Mouse (Mus musculus) hindbrain, embryonic 15.5 days (tissue): ENCODE results near the gene Dennd1a. TPM values are rescaled to one million over a fixed set of nuclear protein-coding genes. Genes with fewer than 3 reads are reported as not detected.

Experiments used
- ATAC-seq: fragments of 200-750 bp; cut with Nextera tagmentation; 2 replicates; pipeline ENCODE4 v1.8.0; 2017; ENCODE audit warnings: low read depth, moderate number of reproducible peaks, moderate TSS enrichment; ENCODE audit not compliant: low FRiP score
- H3K27ac ChIP-seq: fragments of 300-500 bp; sonication (generic); replicated peaks from 2 replicates; pipeline ENCODE4 v1.5.1; 2015; ENCODE audit warnings: mild to moderate bottlenecking, inconsistent platforms
- H3K27me3 ChIP-seq: fragments of 300-500 bp; sonication (generic); 2 replicates; pipeline ENCODE4 v1.6.1; 2015; ENCODE audit warnings: control low read depth, inconsistent platforms
- H3K36me3 ChIP-seq: fragments of 300-500 bp; sonication (generic); 2 replicates; pipeline ENCODE4 v1.6.1; 2015; ENCODE audit warnings: control low read depth, inconsistent platforms
- H3K4me1 ChIP-seq: fragments of 300-500 bp; sonication (generic); replicated peaks from 2 replicates; pipeline ENCODE4 v1.6.1; 2015; ENCODE audit warnings: control low read depth, inconsistent platforms
- H3K4me2 ChIP-seq: fragments of 300-500 bp; sonication (generic); 2 replicates; pipeline ENCODE4 v1.6.1; 2015; ENCODE audit warnings: moderate library complexity, mild to moderate bottlenecking, inconsistent platforms
- H3K4me3 ChIP-seq: fragments of 300-500 bp; sonication (generic); 2 replicates; pipeline ENCODE4 v1.5.1; 2015; ENCODE audit warnings: mild to moderate bottlenecking, inconsistent platforms
- H3K9ac ChIP-seq: fragments of 300-500 bp; sonication (generic); 2 replicates; pipeline ENCODE4 v1.6.1; 2015; ENCODE audit warnings: inconsistent platforms
- H3K9me3 ChIP-seq: fragments of 300-500 bp; sonication (generic); 2 replicates; pipeline ENCODE4 v1.6.1; 2016; ENCODE audit warnings: control low read depth, inconsistent platforms
- WGBS: fragments of 180-500 bp; shearing (Covaris S2); methylation state at CpG from one replicate; pipeline ENCODE4 v1.1.7; 2015; 5-methylcytosine and 5-hydroxymethylcytosine counted together
- polyA plus RNA-seq: library from polyadenylated mRNA; unstranded; fragments of >200 nt; fragmentation: Nextera tagmentation; extraction: Ambion mirVana; gene quantifications from 2 replicates; pipeline ENCODE4 v1.2.1, GENCODE M21; 2015

Dennd1a gene
- polyA plus RNA-seq, 1 experiment from 2014 or later, result 23.0 TPM

DNA sequence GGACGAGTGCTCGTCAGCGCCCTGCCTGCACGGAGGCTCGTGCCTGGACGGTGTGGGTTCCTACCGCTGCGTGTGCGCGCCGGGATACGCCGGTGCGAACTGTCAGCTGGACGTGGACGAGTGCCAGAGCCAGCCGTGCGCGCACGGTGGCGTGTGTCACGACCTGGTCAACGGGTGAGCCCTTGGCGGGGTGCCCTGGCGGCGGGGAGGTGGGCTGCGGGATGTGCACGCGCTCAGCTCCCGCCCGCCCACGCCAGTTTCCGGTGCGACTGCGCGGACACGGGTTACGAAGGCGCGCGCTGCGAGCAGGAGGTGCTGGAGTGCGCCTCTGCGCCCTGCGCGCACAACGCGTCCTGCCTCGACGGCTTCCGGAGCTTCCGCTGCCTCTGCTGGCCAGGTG lies 500.7 kb downstream of the Dennd1a start:
- Histone ChIP-seq H3K4me3 (peak overlapping the region; percentile 30), H3K4me2 (peak overlapping the region; percentile 47), H3K9ac (no peak overlapping the region), H3K36me3 (no peaks in the 10 kb centered on the region), H3K9me3 (no peaks in the 10 kb centered on the region), H3K27me3 (no peaks in the 10 kb centered on the region), H3K4me1 (peaks cover 11% of the 10 kb centered on the region), H3K27ac (no peak overlapping the region)
- no peak for ATAC-seq
- 37% methylated on average over 52 of the region's 52 CpGs for WGBS

DNA sequence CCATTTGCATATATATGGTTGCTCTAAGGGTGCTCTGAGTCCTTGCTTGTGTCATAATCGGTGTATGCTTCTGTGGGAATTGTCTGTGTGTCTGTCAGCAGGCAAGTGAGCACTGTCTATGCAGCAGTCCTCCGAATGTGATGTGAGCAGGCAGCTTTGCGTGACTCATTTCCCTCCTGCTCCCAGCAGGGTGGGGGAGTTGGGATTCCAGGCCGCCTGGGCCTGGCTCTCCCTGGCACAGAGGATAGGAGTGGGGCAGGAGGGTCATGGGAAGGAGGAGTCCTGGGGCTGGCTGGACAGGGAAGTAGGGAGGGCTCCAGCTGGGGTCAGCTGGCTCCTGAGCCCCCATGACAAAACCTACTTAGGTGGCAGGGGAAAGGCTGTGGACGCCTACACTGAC lies 502.7 kb downstream of the Dennd1a start:
- no peak for ATAC-seq
- Histone ChIP-seq H3K36me3 (no peaks in the 10 kb centered on the region), H3K4me3 (no peak overlapping the region), H3K27ac (no peak overlapping the region), H3K27me3 (no peaks in the 10 kb centered on the region), H3K4me2 (no peak overlapping the region), H3K9ac (no peak overlapping the region), H3K4me1 (peaks cover 30% of the 10 kb centered on the region), H3K9me3 (no peaks in the 10 kb centered on the region)
- 72% methylated on average over 5 of the region's 5 CpGs for WGBS

DNA sequence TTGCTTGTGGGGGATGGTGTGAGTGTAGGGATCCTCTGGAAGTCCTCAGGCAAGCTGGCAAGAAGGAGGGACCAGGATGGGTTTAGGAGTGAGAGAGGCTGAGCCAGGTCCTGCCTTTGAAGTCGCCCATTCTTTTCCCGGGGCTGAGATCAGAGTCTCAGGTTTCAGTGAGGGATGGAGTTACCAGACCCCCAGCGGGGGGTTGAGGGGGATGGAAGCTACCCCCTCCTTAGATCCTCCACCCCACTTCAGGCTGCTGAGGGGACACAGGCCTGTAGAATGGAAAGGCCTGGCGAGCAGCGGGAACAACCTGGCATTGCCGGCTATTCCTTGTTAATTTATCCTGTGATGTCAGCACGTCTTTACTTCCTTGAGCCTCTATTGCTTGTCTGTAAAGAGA lies 505.2 kb downstream of the Dennd1a start:
- H3K27me3 ChIP-seq, result peaks cover 5% of the 10 kb centered on the region; the same call in 1 of the 2 replicates
- H3K4me1 ChIP-seq, result peaks cover 40% of the 10 kb centered on the region
- no peak overlapping the region for H3K9ac ChIP-seq
- no peak overlapping the region for H3K4me2 ChIP-seq
- no peaks in the 10 kb centered on the region for H3K36me3 ChIP-seq
- H3K9me3 ChIP-seq, result no peaks in the 10 kb centered on the region
- no peak for ATAC-seq
- 29% methylated on average over 7 of the region's 7 CpGs for WGBS
- H3K4me3 ChIP-seq, result no peak overlapping the region
- no peak overlapping the region for H3K27ac ChIP-seq

DNA sequence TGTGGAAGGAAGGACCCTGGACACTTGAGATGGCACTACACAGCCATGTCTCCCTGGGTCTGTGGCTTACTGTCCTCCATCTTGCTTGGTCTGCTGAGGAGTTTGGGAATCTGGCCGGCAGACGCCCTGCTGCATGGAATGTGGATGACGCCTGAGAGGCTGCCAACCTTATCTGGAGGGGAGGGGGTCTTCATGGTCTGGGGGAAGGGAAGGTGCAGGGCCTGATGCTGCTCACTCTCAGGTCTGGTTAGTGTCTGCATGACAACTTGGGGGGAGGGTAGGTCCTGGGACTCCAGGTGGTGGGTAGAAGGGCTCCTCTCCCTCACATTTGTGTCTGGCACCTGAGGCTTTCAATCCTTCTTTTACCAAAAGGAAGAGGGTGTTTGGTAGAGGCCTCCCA lies 505.8 kb downstream of the Dennd1a start:
- Histone ChIP-seq H3K9me3 (no peaks in the 10 kb centered on the region), H3K36me3 (no peaks in the 10 kb centered on the region), H3K4me2 (no peak overlapping the region), H3K4me3 (no peak overlapping the region), H3K4me1 (peaks cover 43% of the 10 kb centered on the region), H3K27me3 (peaks cover 5% of the 10 kb centered on the region; the same call in 1 of the 2 replicates), H3K9ac (no peak overlapping the region), H3K27ac (no peak overlapping the region)
- no peak for ATAC-seq
- WGBS, result 41% methylated on average over 3 of the region's 3 CpGs

DNA sequence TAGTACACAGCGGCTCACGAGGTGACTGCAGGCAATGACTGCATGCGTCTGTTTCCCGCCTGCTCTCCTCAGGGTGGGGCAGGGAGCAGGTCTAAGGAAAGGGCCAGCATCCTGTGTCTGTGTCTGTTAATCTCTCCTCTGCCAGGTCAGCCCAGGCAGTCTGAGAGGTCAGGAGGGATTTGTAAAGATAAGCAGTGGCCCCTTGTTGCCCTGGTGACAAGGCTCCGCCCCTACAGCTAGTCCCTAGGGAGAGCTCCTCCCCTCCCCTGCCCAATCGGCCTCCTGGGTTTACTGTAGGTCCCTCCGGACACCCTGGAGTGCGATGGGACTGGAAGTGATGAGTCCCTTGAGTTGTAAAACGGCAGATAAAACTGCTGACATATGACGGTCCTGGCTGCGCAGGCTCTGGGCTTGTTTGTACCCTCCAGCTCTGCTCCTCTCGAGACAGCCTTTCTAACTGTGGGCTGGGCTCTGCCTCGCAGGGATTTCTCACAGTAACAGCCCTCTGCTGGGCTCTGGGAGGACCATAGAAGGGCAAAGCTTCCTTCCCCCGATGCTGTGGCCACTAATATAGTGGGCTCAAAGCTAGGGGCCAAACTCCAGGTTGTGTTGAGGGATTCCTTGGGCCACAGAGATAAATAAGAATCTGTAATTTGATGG lies 506.8 kb downstream of the Dennd1a start:
- Histone ChIP-seq H3K4me2 (peak overlapping the region; percentile 37), H3K36me3 (no peaks in the 10 kb centered on the region), H3K4me1 (peaks cover 49% of the 10 kb centered on the region), H3K9ac (no peak overlapping the region), H3K4me3 (no peak overlapping the region), H3K27me3 (peaks cover 5% of the 10 kb centered on the region; the same call in 1 of the 2 replicates), H3K27ac (peak overlapping the region; percentile 21; the same call in 1 of the 2 replicates), H3K9me3 (no peaks in the 10 kb centered on the region)
- 2% methylated on average over 14 of the region's 14 CpGs for WGBS
- ATAC-seq, result 0 out of 2 replicates have a peak, but pooled peaks have one; percentile 15

DNA sequence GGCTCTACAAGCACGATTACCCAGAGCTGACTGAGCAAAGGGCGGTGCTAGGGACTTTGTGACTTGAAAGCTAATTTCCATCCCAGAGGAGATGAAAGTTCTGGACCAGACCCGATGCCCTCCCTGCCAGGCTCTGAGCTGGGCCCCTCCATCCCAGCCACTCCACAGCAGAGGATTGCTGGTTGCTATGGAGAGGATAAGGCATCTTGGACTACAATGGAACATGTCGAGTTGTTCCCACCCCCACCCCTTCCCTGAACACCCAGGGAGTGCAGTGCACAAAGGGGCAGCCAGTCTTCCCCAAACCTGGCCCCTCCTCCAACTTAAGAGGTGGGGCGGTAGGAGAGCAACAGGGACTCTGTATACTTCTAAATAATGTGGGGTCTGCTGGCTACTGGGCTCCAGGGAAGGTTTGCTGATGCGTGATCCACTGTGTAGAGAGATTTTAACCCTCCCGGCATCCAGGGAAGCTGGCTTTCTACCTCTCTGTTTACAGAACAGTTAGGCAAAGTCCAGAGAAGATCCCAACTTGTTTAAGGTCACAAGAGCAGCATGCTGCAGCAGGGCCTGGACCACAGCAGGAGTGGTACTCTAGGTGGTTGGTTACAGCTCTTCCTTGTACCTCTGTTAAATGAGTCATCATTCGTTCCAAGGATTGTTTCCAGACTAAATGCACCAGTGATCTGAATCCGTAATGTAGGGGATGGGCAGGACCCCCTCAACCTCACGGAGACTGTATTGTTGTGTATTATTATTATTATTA lies 509.1 kb downstream of the Dennd1a start:
- Histone ChIP-seq H3K27me3 (peaks cover 8% of the 10 kb centered on the region; the same call in 1 of the 2 replicates), H3K4me3 (no peak overlapping the region), H3K27ac (peak overlapping the region; percentile 67), H3K4me1 (peaks cover 49% of the 10 kb centered on the region), H3K9me3 (no peaks in the 10 kb centered on the region), H3K36me3 (no peaks in the 10 kb centered on the region), H3K9ac (no peak overlapping the region), H3K4me2 (peak overlapping the region; percentile 48)
- ATAC-seq, result peak; percentile 76
- WGBS, result 14% methylated on average over 10 of the region's 10 CpGs

DNA sequence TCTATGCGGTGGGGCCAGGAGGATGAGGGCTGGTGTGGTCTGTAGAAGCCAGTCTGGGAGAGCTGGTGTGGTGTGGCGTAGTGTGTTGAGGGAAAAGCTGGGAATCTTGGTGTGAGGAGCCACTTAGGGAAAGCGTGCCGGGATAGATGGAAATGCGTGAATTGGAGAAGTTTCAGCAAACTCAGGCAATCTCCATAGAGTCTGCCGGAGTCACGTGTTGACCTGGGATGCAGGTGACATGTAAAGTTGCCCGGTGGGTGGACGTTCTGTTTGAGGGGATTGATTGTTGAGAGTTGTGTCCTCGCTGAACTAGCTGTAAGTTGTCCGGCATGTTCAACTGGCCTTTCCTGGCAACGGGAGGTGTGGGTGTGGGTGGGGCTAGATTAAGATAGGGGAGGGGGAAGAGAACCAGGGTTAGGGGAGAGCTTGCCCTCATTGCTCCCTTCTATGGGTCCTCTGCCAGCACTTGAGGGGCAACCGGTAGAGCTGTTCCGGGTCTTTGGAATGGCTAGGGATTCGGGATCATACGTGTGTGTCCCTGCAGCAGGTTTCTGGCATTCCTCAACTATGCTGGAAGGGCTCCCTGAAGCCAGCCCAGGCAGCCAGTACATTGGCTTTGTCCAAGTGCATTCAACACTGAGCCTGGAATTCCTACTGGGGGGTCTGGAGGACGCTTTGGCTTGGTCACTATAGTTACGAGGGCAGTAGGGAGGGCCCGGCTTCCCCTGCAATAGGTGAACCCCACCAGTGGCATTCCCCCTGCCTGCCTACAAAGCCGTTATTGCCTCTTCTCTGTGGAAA lies 510.4 kb downstream of the Dennd1a start:
- Histone ChIP-seq H3K36me3 (no peaks in the 10 kb centered on the region), H3K4me1 (peaks cover 48% of the 10 kb centered on the region)
- ATAC-seq, result no peak

DNA sequence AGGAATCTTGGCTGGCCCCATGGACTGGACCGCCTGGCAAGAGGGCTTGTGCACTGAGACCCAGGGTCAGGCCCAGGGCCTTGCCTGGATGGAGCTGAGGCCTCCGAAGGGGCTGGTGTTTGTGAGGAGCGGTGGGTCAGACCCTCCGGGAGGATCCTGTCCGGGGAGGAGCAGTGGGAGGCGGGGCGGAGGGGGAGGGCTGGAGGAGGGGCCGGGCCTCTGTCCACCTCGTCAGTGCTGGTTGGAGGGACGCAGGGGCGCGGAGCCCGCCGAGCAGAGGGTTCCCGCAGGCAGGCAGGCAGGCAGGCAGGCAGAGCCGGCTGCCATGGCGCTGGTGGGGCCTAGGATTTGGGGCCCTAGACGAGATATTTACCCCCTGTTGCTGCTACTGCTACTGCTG lies 511.2 kb downstream of the Dennd1a start, which contains the start of gene Crb2:
TSS of gene Crb2 (plus strand) at position 234 of the 400 bp plus-strand sequence.
- no peaks in the 10 kb centered on the region for H3K36me3 ChIP-seq
- peak within 1 kb of the TSS; percentile 48 for H3K4me2 ChIP-seq
- WGBS, result 10% methylated on average over 8 of the region's 18 CpGs
- no peak for ATAC-seq
- H3K27me3 ChIP-seq, result peaks cover 8% of the 10 kb centered on the region; the same call in 1 of the 2 replicates
- no peaks in the 10 kb centered on the region for H3K9me3 ChIP-seq
- H3K9ac ChIP-seq, result peak within 1 kb of the TSS; percentile 23; the same call in 1 of the 2 replicates
- H3K4me3 ChIP-seq, result peak within 1 kb of the TSS; percentile 28
- peak within 1 kb of the TSS; percentile 55 for H3K27ac ChIP-seq
- peaks cover 50% of the 10 kb centered on the region for H3K4me1 ChIP-seq

More for the DNA sequence above, 510.4 kb downstream of the Dennd1a start:
- Histone ChIP-seq H3K27ac (peak overlapping the region; percentile 55), H3K4me2 (peak overlapping the region; percentile 48), H3K9me3 (no peaks in the 10 kb centered on the region), H3K4me3 (peak overlapping the region; percentile 28), H3K9ac (peak overlapping the region; percentile 23; the same call in 1 of the 2 replicates), H3K27me3 (peaks cover 8% of the 10 kb centered on the region; the same call in 1 of the 2 replicates)
- WGBS, result 9% methylated on average over 20 of the region's 20 CpGs

DNA sequence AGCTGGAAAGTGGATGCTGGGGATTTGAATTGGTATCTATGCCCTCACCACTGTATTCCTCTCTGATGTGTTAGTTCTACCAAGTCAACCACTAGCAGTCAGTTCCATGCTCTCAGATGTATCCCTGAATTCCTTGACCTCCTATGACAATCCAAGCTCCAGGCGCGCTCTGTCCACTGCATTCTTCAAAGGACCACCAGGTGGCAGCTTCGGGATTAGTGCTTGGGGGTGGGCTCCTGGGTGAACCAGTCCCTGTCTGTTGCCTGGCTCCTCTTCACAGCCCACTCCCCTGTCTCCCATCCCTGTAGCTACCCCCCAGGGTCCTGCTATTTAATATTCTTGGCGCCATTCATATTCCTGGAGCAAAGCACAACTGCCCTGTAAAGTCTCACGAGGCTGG lies 512.6 kb downstream of the Dennd1a start:
- Histone ChIP-seq H3K36me3 (no peaks in the 10 kb centered on the region), H3K4me3 (no peak overlapping the region), H3K27ac (no peak overlapping the region), H3K4me2 (no peak overlapping the region), H3K9ac (no peak overlapping the region), H3K9me3 (no peaks in the 10 kb centered on the region), H3K27me3 (peaks cover 8% of the 10 kb centered on the region; the same call in 1 of the 2 replicates), H3K4me1 (peaks cover 38% of the 10 kb centered on the region)
- 4% methylated on average over 5 of the region's 5 CpGs for WGBS
- no peak for ATAC-seq

DNA sequence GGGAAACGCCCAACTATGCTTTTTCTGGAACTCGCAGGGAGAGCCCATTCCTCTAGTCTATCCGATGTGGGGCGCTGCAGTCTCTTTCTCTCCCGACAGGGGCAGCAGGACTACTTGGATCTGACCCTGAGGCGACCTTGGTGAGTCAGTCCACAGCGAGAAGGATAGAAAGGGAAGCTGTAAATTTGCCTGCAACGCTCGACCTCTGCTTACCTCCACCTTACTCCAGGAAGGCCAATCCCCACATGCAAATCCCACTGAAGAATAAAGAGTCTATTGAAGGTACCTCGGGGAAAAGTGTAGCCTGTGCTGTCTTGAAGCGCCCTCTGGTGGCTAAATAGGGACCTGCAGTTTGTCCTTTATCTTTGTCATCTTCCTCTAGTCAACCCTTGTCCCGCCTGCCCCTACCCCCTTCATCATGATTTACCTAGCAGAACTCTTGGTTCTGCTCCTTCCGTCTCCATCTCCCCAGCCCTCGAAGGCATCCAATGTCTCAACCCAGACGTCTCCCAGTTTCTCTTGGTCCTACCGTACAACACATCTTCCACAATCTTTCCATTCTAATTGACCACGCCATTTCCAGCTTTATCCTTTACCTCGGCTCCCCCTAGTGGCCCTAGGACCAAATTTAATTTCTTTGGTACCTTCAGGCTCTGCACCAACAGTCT lies 515.4 kb downstream of the Dennd1a start:
- Histone ChIP-seq H3K9ac (peak overlapping the region; percentile 40; the same call in 1 of the 2 replicates), H3K27me3 (0 out of 2 replicates have a peak, but pooled peaks cover 3% of the 10 kb centered on the region), H3K9me3 (no peaks in the 10 kb centered on the region), H3K36me3 (no peaks in the 10 kb centered on the region), H3K4me2 (peak overlapping the region; percentile 63), H3K4me3 (peak overlapping the region; percentile 35), H3K27ac (peak overlapping the region; percentile 60; the same call in 1 of the 2 replicates), H3K4me1 (peaks cover 38% of the 10 kb centered on the region)
- ATAC-seq, result peak; percentile 59
- WGBS, result under 1% methylated on average over 18 of the region's 18 CpGs

DNA sequence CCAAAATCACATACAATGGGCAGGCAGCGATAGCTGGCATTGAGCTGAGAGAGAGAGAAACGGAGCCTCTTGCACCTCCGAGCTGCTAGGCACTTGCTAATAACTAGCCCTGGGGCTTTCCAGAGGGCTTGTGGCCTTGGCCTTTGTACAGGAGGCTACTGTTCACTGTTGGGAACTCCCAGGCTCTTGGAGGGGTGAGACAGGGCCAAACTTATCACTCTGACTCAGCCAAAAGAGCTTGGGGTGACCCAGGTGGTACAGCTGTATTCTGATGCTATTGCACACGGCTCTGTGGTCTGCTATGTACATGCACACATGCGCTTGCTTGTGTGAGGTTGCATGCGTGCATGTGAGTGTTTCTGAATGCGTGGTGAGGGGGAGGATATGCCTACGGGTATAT lies 517.4 kb downstream of the Dennd1a start:
- H3K9ac ChIP-seq, result no peak overlapping the region
- 83% methylated on average over 8 of the region's 8 CpGs for whole genome bisulfite sequencing
- peaks cover 45% of the 10 kb centered on the region for H3K4me1 ChIP-seq
- H3K36me3 ChIP-seq, result no peaks in the 10 kb centered on the region
- no peaks in the 10 kb centered on the region for H3K9me3 ChIP-seq
- H3K4me2 ChIP-seq, result no peak overlapping the region
- H3K27ac ChIP-seq, result no peak overlapping the region
- H3K27me3 ChIP-seq, result no peaks in the 10 kb centered on the region
- no peak overlapping the region for H3K4me3 ChIP-seq
- no peak for ATAC-seq
